Mouse (Mus musculus) embryonic facial prominence, embryonic 12.5 days (tissue): ENCODE results near the gene Gns. TPM values are rescaled to one million over a fixed set of nuclear protein-coding genes. Genes with fewer than 3 reads are reported as not detected.

ENCODE experiments used
- ATAC-seq: fragments of 200-750 bp; cut with Nextera tagmentation; 2 replicates; pipeline ENCODE4 v1.8.0; 2017; ENCODE audit not compliant: insufficient number of reproducible peaks, insufficient read depth, low FRiP score, low TSS enrichment
- H3K27ac ChIP-seq: fragments of 300-500 bp; sonication (generic); 2 replicates; pipeline ENCODE4 v1.5.1; 2016; ENCODE audit warnings: mild to moderate bottlenecking
- H3K27me3 ChIP-seq: fragments of 300-500 bp; sonication (generic); 2 replicates; pipeline ENCODE4 v1.6.1; 2016; ENCODE audit warnings: mild to moderate bottlenecking, moderate library complexity
- H3K36me3 ChIP-seq: fragments of 300-500 bp; sonication (generic); 2 replicates; pipeline ENCODE4 v1.6.1; 2016; ENCODE audit warnings: mild to moderate bottlenecking
- H3K4me1 ChIP-seq: fragments of 300-500 bp; sonication (generic); 2 replicates; pipeline ENCODE4 v1.6.1; 2016
- H3K4me2 ChIP-seq: fragments of 300-500 bp; sonication (generic); replicated peaks from 2 replicates; pipeline ENCODE4 v1.6.1; 2016; ENCODE audit warnings: mild to moderate bottlenecking, moderate library complexity
- H3K4me3 ChIP-seq: fragments of 300-500 bp; sonication (generic); 2 replicates; pipeline ENCODE4 v1.5.1; 2016; ENCODE audit warnings: mild to moderate bottlenecking
- H3K9ac ChIP-seq: fragments of 300-500 bp; sonication (generic); 2 replicates; pipeline ENCODE4 v1.6.1; 2016; ENCODE audit warnings: mild to moderate bottlenecking, moderate library complexity
- H3K9me3 ChIP-seq: fragments of 300-500 bp; sonication (generic); 2 replicates; pipeline ENCODE4 v1.6.1; 2016; ENCODE audit warnings: mild to moderate bottlenecking, moderate library complexity
- WGBS: fragments of 180-500 bp; shearing (Covaris S2); methylation state at CpG from one replicate; pipeline ENCODE4 v1.1.7; 2016; 5-methylcytosine and 5-hydroxymethylcytosine counted together
- polyA plus RNA-seq: library from polyadenylated mRNA; unstranded; fragments of >200 nt; fragmentation: Nextera tagmentation; extraction: Ambion mirVana; gene quantifications from 2 replicates; pipeline ENCODE4 v1.2.1, GENCODE M21; 2016

Gene Gns
- polyA plus RNA-seq, 1 experiment from 2014 or later = 55.6 TPM

DNA sequence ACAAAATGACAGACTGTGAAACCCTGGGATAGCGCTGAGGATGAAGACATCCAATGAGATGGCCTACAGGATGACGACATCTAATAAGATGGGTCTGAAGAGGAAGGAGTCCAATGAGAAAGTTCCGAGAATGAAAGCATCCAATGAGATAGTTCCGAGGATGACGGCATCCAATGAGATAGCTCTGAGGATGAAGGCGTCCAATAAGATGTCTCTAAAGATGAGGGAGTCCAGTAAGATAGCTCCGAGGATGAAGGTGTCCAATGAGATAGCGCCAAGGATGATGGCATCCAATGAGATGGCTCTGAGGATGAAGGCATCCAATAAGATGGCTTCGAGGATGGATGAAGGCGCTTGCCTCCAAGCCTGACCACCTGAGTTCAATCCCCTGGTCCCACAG, 22.6 kb upstream of the Gns start:
- Histone ChIP-seq H3K4me1 (0 out of 2 replicates have a peak, but pooled peaks cover 3% of the 10 kb centered on the region), H3K27ac (no peak overlapping the region), H3K4me3 (no peak overlapping the region), H3K9ac (no peak overlapping the region), H3K36me3 (no peaks in the 10 kb centered on the region), H3K9me3 (no peaks in the 10 kb centered on the region), H3K27me3 (no peaks in the 10 kb centered on the region), H3K4me2 (no peak overlapping the region)
- 94% methylated on average over 10 of the region's 10 CpGs for WGBS
- ATAC-seq = no peak

DNA sequence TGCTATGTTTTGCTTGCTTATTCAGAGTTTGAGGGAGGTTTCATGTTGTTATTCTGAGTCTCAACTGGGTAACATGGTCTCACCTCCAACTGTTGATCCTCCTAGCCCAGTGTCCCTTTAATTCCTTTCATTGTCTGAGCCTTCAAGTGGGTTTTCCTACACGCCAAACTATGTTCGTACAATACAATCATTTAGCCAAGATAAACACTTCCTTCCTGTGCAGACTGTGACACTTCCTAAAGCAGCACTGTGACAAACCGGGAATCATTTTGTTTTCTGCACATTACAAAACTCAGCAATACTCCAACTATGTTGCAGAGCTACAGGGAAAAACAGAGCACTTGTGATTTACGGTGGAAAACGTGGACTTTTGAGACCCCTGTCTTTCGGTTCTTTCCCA, 21.0 kb upstream of the Gns start:
- H3K4me1 ChIP-seq = 0 out of 2 replicates have a peak, but pooled peaks cover 3% of the 10 kb centered on the region
- H3K27ac ChIP-seq = no peak overlapping the region
- no peak for ATAC-seq
- no peak overlapping the region for H3K4me3 ChIP-seq
- H3K9ac ChIP-seq = no peak overlapping the region
- 0 out of 2 replicates have a peak, but pooled peaks cover under 1% of the 10 kb centered on the region for H3K27me3 ChIP-seq
- no peak overlapping the region for H3K4me2 ChIP-seq
- 58% methylated on average over 6 of the region's 6 CpGs for whole genome bisulfite sequencing
- no peaks in the 10 kb centered on the region for H3K36me3 ChIP-seq
- no peaks in the 10 kb centered on the region for H3K9me3 ChIP-seq

DNA sequence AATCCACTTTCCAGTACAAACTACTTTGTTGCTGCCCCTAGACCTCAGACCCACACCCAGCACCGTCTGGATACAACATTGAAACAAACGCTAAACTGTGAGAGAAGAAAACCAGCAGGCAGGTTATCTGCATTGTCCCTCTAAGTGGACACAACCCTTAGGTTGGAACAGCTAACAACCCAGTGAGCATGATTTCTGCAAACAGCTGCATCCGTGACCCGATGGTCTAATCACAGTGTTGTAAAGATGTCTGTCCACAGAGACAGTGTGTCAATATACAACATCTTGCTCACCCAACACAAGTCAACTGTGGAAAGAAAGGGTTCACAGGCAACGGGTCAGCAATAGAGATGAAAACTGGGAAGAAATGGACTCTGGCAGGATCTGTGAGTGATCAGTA, 15.6 kb upstream of the Gns start:
- no peaks in the 10 kb centered on the region for H3K36me3 ChIP-seq
- ATAC-seq = no peak
- H3K9me3 ChIP-seq = no peaks in the 10 kb centered on the region
- peaks cover 37% of the 10 kb centered on the region for H3K27me3 ChIP-seq
- H3K4me3 ChIP-seq = no peak overlapping the region
- peaks cover 15% of the 10 kb centered on the region for H3K4me1 ChIP-seq
- H3K27ac ChIP-seq = no peak overlapping the region
- WGBS = 44% methylated on average over 5 of the region's 5 CpGs
- 0 out of 2 replicates have a peak overlapping the region, but pooled peaks have one; percentile 0 for H3K4me2 ChIP-seq
- no peak overlapping the region for H3K9ac ChIP-seq

DNA sequence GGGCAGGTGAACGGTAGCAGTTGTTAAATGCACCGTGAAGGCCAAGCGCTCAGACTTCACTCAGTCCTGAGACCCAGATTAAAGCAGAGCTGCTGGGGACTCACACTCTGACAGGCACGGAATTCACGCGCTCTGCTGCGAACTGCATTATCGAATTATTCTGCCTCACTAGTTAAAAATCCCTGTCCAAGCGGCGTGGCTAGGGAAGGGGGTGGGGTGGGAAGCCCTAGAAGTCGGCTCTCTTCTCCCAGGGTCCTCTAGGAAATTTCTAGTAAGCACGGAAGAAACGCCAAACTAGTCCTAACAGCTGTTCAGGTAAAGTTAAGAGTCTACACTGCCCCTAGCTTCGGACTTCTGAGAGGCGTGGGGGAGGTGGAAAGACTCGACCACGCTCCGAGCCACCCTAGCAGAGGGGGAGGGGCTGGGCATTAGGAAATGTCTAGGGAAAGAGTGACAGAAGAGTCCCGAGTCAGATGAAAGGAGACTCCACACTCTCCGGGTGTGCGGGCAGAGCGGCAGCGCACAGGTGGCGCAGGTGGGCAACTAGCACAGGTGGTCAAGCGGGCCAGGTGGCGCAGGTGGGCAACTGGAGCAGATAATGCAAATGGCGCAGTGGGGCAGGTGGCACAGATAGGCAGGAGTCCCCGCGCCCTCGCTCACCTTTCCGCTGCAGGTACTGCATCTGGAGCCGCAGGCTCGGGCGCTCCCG, 14.4 kb upstream of the Gns start:
- Histone ChIP-seq H3K4me3 (peak overlapping the region; percentile 52), H3K4me1 (peaks cover 15% of the 10 kb centered on the region), H3K27ac (0 out of 2 replicates have a peak overlapping the region, but pooled peaks have one; percentile 30), H3K27me3 (peaks cover 37% of the 10 kb centered on the region), H3K4me2 (peak overlapping the region; percentile 92), H3K9me3 (0 out of 2 replicates have a peak, but pooled peaks cover 4% of the 10 kb centered on the region), H3K9ac (peak overlapping the region; percentile 49), H3K36me3 (no peaks in the 10 kb centered on the region)
- WGBS = 2% methylated on average over 35 of the region's 35 CpGs
- ATAC-seq = peak; percentile 60; the same call in 1 of the 2 replicates

DNA sequence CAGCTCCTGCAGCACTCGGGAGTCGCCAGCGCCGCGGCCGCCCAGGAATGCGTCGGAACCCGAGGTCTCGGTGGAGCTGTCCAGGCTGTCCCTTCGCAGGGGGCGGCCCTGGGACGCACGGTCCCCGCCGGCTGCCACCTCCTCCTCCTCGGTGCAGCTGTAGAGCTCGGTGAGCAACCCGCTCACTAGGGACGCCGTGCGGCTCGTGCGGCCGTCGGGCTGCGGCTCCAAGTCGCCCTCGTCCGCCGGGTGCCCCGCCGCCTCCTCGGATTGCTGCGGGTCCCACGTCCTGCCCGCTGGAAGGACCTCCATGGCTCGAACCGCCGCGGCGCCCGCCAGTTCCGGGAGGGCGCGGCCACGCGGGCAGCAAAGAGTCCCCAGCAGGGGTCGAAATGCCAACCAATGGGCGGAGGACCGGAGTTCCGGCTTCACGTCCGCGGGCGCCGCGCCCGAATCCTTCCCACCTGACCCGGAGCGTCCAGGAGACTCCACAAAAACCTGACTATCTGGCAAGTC, 13.8 kb upstream of the Gns start, which contains the start of gene Tbc1d30:
Gene Tbc1d30, minus strand, starts transcription at position 213 of the 516 bp plus-strand sequence.
- H3K27ac ChIP-seq = 0 out of 2 replicates have a peak within 1 kb of the TSS, but pooled peaks have one; percentile 30

DNA sequence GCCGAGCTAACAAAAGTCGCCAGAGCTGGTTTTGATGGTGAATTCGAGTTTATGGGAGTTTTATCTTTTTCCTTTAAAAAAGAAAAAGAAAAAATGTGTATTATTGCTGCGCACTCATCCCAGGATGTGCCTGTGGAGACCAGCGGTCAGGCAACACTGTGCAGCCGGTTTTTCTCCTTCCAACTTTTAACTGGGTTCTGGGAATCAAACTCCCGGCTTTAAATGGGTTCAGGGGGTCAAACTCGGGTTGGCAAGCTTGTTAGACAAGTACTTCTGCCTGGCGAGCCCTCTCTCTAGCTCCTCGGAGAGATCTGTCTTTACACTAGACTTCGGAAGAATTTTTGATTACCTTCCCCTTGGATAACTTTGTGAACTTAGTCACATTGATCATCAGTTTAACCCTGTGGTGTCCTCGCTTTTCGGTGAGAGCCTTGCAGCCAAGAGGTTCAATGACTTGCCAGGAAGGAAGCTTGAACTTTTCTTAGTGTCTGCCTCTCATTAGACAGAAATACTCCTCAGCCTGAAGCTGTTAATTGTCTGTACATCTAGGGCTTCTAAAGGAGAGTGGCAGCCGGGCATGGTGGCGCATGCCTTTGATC, 13.1 kb upstream of the Gns start:
- H3K27ac ChIP-seq = no peak overlapping the region
- H3K36me3 ChIP-seq = no peaks in the 10 kb centered on the region
- H3K4me1 ChIP-seq = peaks cover 15% of the 10 kb centered on the region
- peak overlapping the region; percentile 92 for H3K4me2 ChIP-seq
- no peak overlapping the region for H3K9ac ChIP-seq
- H3K9me3 ChIP-seq = 0 out of 2 replicates have a peak, but pooled peaks cover 4% of the 10 kb centered on the region
- H3K4me3 ChIP-seq = peak overlapping the region; percentile 52
- no peak for ATAC-seq
- WGBS = 31% methylated on average over 15 of the region's 15 CpGs
- H3K27me3 ChIP-seq = peaks cover 37% of the 10 kb centered on the region

More for the DNA sequence above, 13.8 kb upstream of the Gns start, which contains the start of gene Tbc1d30:
- peaks cover 37% of the 10 kb centered on the region for H3K27me3 ChIP-seq
- H3K36me3 ChIP-seq = no peaks in the 10 kb centered on the region
- 0 out of 2 replicates have a peak, but pooled peaks have one; percentile 81 for ATAC-seq
- 0 out of 2 replicates have a peak, but pooled peaks cover 4% of the 10 kb centered on the region for H3K9me3 ChIP-seq
- H3K4me1 ChIP-seq = peaks cover 15% of the 10 kb centered on the region
- H3K9ac ChIP-seq = peak within 1 kb of the TSS; percentile 49
- peak within 1 kb of the TSS; percentile 92 for H3K4me2 ChIP-seq
- peak within 1 kb of the TSS; percentile 52 for H3K4me3 ChIP-seq
- under 1% methylated on average over 61 of the region's 61 CpGs for WGBS

DNA sequence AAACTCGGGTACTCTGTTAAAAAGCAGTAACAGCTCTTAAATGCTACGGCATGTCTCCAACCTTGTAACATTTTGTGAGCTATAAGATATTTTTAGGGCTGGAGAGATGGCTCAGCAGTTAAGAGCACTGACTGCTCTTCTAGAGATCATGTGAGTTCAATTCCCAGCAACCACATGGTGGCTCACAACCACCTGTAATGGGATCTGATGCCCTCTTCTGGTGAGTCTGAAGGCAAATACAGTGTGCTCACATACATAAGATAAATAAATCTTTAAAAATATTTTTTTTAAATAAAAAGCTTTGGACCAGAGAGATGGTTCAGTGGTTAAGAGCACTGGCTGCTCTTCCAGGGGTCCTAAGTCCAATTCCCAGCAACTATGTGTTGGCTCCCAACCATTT, 4.5 kb upstream of the Gns start:
- no peak for ATAC-seq
- no peak overlapping the region for H3K4me3 ChIP-seq
- no peaks in the 10 kb centered on the region; the same call in 1 of the 2 replicates for H3K4me1 ChIP-seq
- WGBS = 85% methylated on average over 2 of the region's 2 CpGs
- no peak overlapping the region for H3K9ac ChIP-seq
- no peaks in the 10 kb centered on the region for H3K27me3 ChIP-seq
- no peak overlapping the region for H3K4me2 ChIP-seq
- H3K9me3 ChIP-seq = no peaks in the 10 kb centered on the region
- no peak overlapping the region for H3K27ac ChIP-seq
- H3K36me3 ChIP-seq = no peaks in the 10 kb centered on the region

DNA sequence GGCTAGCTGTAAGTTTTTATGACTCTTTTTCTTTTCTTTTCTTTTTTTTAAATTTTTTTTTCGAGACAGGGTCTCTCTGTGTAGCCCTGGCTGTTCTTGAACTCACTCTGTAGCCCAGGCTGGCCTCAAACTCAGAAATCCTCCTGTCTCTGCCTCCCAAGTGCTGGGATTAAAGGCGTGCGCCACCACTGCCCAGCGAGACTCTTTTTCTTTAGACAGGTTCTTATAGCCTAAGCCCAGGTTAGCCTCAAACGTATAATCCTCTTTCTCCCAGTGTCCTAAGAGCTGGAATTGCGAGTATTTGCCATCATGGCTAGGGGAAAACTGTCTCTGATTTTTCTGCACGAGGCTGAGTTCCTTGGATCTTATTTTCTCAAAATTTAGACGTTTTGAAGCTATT, 1.7 kb upstream of the Gns start:
- peaks cover 19% of the 10 kb centered on the region for H3K4me1 ChIP-seq
- no peak overlapping the region for H3K4me2 ChIP-seq
- no peaks in the 10 kb centered on the region for H3K9me3 ChIP-seq
- WGBS = 77% methylated on average over 8 of the region's 8 CpGs
- no peak overlapping the region for H3K4me3 ChIP-seq
- no peak overlapping the region for H3K27ac ChIP-seq
- H3K27me3 ChIP-seq = no peaks in the 10 kb centered on the region
- no peak overlapping the region for H3K9ac ChIP-seq
- 0 out of 2 replicates have a peak, but pooled peaks cover 4% of the 10 kb centered on the region for H3K36me3 ChIP-seq
- no peak for ATAC-seq

DNA sequence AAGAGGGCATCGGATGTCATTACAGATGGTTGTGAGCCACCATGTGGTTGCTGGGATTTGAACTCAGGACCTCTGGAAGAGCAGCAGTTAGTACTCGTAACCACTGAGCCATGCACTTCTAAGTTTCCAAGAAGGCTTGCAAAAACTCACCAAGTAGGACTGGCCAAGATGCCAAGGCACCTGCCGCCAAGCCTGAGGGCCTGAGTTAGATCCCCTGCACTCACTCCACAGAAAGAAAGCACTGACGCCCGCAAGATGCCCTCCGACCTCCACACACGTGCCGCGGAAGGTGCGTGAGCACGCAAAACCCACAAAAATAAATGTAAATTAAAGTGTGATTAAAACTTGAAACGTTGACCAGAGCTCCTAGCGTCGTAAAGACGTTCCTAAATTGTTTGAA, 584 bp upstream of the Gns start:
- no peaks in the 10 kb centered on the region for H3K9me3 ChIP-seq
- 28% methylated on average over 15 of the region's 15 CpGs for WGBS
- H3K4me3 ChIP-seq = peak overlapping the region; percentile 95
- no peak for ATAC-seq
- 0 out of 2 replicates have a peak, but pooled peaks cover 4% of the 10 kb centered on the region for H3K36me3 ChIP-seq
- no peaks in the 10 kb centered on the region for H3K27me3 ChIP-seq
- no peak overlapping the region for H3K27ac ChIP-seq
- peak overlapping the region; percentile 49 for H3K9ac ChIP-seq
- peak overlapping the region; percentile 86 for H3K4me2 ChIP-seq
- peaks cover 19% of the 10 kb centered on the region for H3K4me1 ChIP-seq

DNA sequence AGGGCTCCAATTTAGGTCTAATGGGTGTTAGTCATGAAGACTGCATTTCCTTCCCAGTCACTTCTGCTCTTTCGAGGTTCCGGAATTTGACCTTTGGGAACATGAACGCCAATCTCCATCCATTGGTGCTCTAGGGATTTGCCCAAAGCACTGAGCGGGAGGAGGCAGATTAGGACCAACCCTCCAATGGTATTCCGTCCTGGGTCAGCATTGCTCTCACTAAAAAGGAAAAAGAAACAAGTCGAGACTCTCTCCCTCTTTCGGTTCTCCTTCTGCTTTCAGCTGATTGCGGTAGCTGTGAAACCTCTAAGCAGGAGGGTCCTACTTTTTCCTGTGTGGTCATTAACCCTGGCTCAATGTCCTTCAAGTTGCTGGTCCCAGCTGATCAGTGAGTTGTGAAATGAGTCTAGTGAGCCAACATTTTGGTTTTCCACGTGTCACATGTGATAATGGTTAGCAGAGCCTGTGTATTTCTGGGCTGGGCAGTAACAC, 937 bp downstream of the Gns start:
- peaks cover 19% of the 10 kb centered on the region for H3K4me1 ChIP-seq
- H3K27me3 ChIP-seq = no peaks in the 10 kb centered on the region
- H3K27ac ChIP-seq = no peak overlapping the region
- peak overlapping the region; percentile 86 for H3K4me2 ChIP-seq
- peak overlapping the region; percentile 87 for H3K9ac ChIP-seq
- H3K9me3 ChIP-seq = no peaks in the 10 kb centered on the region
- H3K4me3 ChIP-seq = peak overlapping the region; percentile 95
- no peak for ATAC-seq
- H3K36me3 ChIP-seq = peaks cover 17% of the 10 kb centered on the region
- 7% methylated on average over 9 of the region's 9 CpGs for WGBS

DNA sequence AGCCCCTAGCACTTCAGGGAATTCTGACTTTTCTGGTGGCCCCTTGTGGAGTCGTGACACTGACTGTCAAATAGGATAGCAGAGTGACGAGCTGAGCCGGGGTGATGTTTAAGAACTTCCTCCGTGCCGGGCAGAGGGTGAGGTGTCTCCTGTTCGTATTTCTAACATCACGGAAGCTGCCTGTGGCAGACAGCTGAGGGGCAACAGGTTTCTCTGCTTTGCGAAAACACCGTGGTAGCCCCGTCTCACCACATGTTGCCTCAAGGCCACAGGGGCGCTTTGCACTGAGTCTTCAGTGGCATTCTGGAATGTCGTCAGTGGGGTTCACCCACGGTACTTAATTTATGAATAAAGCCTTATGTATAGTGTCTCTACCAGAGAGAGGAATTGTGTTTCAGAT, 2.4 kb downstream of the Gns start:
- WGBS = 70% methylated on average over 13 of the region's 13 CpGs
- Histone ChIP-seq H3K9me3 (no peaks in the 10 kb centered on the region), H3K27ac (no peak overlapping the region), H3K27me3 (no peaks in the 10 kb centered on the region), H3K4me1 (peaks cover 19% of the 10 kb centered on the region), H3K4me2 (no peak overlapping the region), H3K4me3 (no peak overlapping the region), H3K36me3 (peaks cover 28% of the 10 kb centered on the region), H3K9ac (no peak overlapping the region)
- ATAC-seq = no peak
